Mouse (Mus musculus) heart, postnatal 36 days (tissue): Measurements from ENCODE around the gene Cep78. TPM values are rescaled to one million over a fixed set of nuclear protein-coding genes. Genes with fewer than 3 reads are reported as not detected.
A peak's percentile ranks its signal among the peaks of the same experiment; 100 is the strongest.

Experiments used
- DNase-seq, 2 experiments: peaks; one replicate each; pipeline ENCODE4 v3.0.0; 2021 to 2022
- intact Hi-C: fragments of 180-260 bp; cut with DNase I; formaldehyde crosslinking; loops from one replicate; pipeline ENCODE4 v1.15.1; 2025
- total RNA-seq, 2 experiments: library from RNA; stranded (reverse); gene quantifications; 2 replicates each; pipeline ENCODE4 v1.2.3; 2021

Cep78 gene
- total RNA-seq, 2 experiments from 2014 or later = 3.7 to 3.9 TPM

GRCm38 (mm10) chr19:15981861-15982260, 2.9 kb downstream of the Cep78 start:
- intact Hi-C loops = loop anchor here (5.0 kb wide), 3 partner anchors 55 to 2000 kb away; no protein-coding TSS in a partner anchor
- peak; percentile 28 to 52 for DNase-seq

GRCm38 (mm10) chr19:15973365-15973764, 11.4 kb downstream of the Cep78 start:
- no peak for DNase-seq
- intact Hi-C loops = no loop called here

GRCm38 (mm10) chr19:15965082-15965481, 19.7 kb downstream of the Cep78 start:
- DNase-seq = peak; percentile 12 to 23

GRCm38 (mm10) chr19:15964533-15964932, 20.3 kb downstream of the Cep78 start:
- no peak for DNase-seq
- intact Hi-C loops = loop anchor here (5.0 to 10.0 kb wide), 2 partner anchors 42 to 160 kb away; no protein-coding TSS in a partner anchor

More at GRCm38 (mm10) chr19:15965082-15965481, 19.7 kb downstream of the Cep78 start:
- intact Hi-C loops = loop anchor here (1.0 to 10.0 kb wide), 2 partner anchors 98 to 160 kb away; no protein-coding TSS in a partner anchor

- intact Hi-C loops = loop anchor here (5.0 to 10.0 kb wide), 2 partner anchors 41 to 158 kb away; no protein-coding TSS in a partner anchor
- no peak for DNase-seq
Measured at GRCm38 (mm10) chr19:15963011-15963695, 21.6 kb downstream of the Cep78 start.

GRCm38 (mm10) chr19:15962313-15962712, 22.5 kb downstream of the Cep78 start:
- DNase-seq = no peak
- intact Hi-C loops = loop anchor here (5.0 to 10.0 kb wide), 2 partner anchors 40 to 158 kb away; no protein-coding TSS in a partner anchor

GRCm38 (mm10) chr19:15950225-15950624, 34.6 kb downstream of the Cep78 start:
- intact Hi-C loops = no loop called here
- DNase-seq = no peak

GRCm38 (mm10) chr19:15948867-15949266, 35.9 kb downstream of the Cep78 start:
- no peak for DNase-seq
- intact Hi-C loops = no loop called here

GRCm38 (mm10) chr19:15948426-15948825, 36.4 kb downstream of the Cep78 start:
- no peak for DNase-seq
- intact Hi-C loops = no loop called here

- DNase-seq = no peak
- intact Hi-C loops = no loop called here
Measured at GRCm38 (mm10) chr19:15947237-15947636, 37.6 kb downstream of the Cep78 start, which contains the start of gene Psat1. Gene Psat1 (minus strand): TSS chr19:15947337.

GRCm38 (mm10) chr19:15946663-15947062, 38.1 kb downstream of the Cep78 start:
- intact Hi-C loops = no loop called here
- no peak for DNase-seq

- intact Hi-C loops = no loop called here
- no peak for DNase-seq
Measured at GRCm38 (mm10) chr19:15943117-15943423, 41.7 kb downstream of the Cep78 start.

- intact Hi-C loops = no loop called here
- no peak for DNase-seq
Measured at GRCm38 (mm10) chr19:15942421-15943116, 42.2 kb downstream of the Cep78 start.

- DNase-seq = no peak
- intact Hi-C loops = no loop called here
Measured at GRCm38 (mm10) chr19:15941399-15941798, 43.4 kb downstream of the Cep78 start.

GRCm38 (mm10) chr19:15925719-15926045, 59.1 kb downstream of the Cep78 start:
- DNase-seq = peak; percentile 68 to 83
- intact Hi-C loops = loop anchor here (5.0 kb wide), 1 partner anchor 57 kb away; the partner anchor contains the start of gene Cep78

- DNase-seq = peak; percentile 78 to 85
- intact Hi-C loops = loop anchor here (5.0 kb wide), 2 partner anchors 37 to 57 kb away; partner anchors contain the start of gene Cep78
Measured at GRCm38 (mm10) chr19:15924866-15925718, 59.7 kb downstream of the Cep78 start.

- intact Hi-C loops = loop anchor here (5.0 kb wide), 1 partner anchor 38 kb away; no protein-coding TSS in a partner anchor
- DNase-seq = peak; percentile 57 to 67
Measured at GRCm38 (mm10) chr19:15924181-15924865, 60.5 kb downstream of the Cep78 start.

GRCm38 (mm10) chr19:15923426-15923825, 61.4 kb downstream of the Cep78 start:
- intact Hi-C loops = loop anchor here (5.0 kb wide), 1 partner anchor 39 kb away; no protein-coding TSS in a partner anchor
- DNase-seq = peak; percentile 20 to 52

GRCm38 (mm10) chr19:15919336-15919735, 65.5 kb downstream of the Cep78 start:
- no peak for DNase-seq
- intact Hi-C loops = no loop called here

GRCm38 (mm10) chr19:15918111-15918510, 66.7 kb downstream of the Cep78 start:
- DNase-seq = no peak
- intact Hi-C loops = no loop called here
